Mouse (Mus musculus) CH12.LX (cell line): ENCODE measurements around the gene Itgal. TPM values are rescaled to one million over a fixed set of nuclear protein-coding genes. Genes with fewer than 3 reads are reported as not detected.

Experiments used
- DNase-seq: peaks from one replicate; pipeline ENCODE4 v3.0.0-alpha.2; 2013; ENCODE audit errors: extremely low read depth
- H3K27ac ChIP-seq: 2 replicates; pipeline ENCODE4 v1.5.1; 2012; ENCODE audit warnings: low read depth, mild to moderate bottlenecking, control low read depth, moderate library complexity; ENCODE audit not compliant: insufficient read depth
- H3K27me3 ChIP-seq: replicated peaks from 2 replicates; pipeline ENCODE3; 2012; ENCODE audit warnings: inconsistent platforms
- H3K36me3 ChIP-seq, 2 experiments: replicated peaks in 1 of 2; 2 replicates each; pipeline versions ENCODE3 to v1.6.1; 2012; ENCODE audit warnings: inconsistent platforms in 1 of 2, low read length in 1 of 2, mild to moderate bottlenecking in 1 of 2, mixed read lengths in 1 of 2, moderate library complexity in 1 of 2; ENCODE audit not compliant: control insufficient read depth in 1 of 2, insufficient read depth in 1 of 2
- H3K4me1 ChIP-seq, 2 experiments: 2 replicates each; pipeline ENCODE4 v1.6.1; 2012; ENCODE audit warnings: inconsistent platforms in 1 of 2, moderate library complexity in 1 of 2; ENCODE audit not compliant: insufficient read depth in 2 of 2, control insufficient read depth in 1 of 2
- H3K4me2 ChIP-seq: 2 replicates; pipeline ENCODE4 v1.6.1; 2012; ENCODE audit warnings: low read depth, mild to moderate bottlenecking, control low read depth; ENCODE audit not compliant: poor library complexity, insufficient read depth, severe bottlenecking
- H3K4me3 ChIP-seq, 3 experiments: fragments of 150-350 bp in 1 of 3; sonication (generic) in 1 of 3; replicated peaks in 1 of 3; 2 replicates each; pipeline versions ENCODE3 to v1.5.1; 2011 to 2012; ENCODE audit warnings: low read depth in 2 of 3, low read length in 2 of 3, mild to moderate bottlenecking in 2 of 3, moderate library complexity in 2 of 3, control low read depth in 1 of 3, improper control_type of control experiment in 1 of 3, inconsistent platforms in 1 of 3, mixed read lengths in 1 of 3; ENCODE audit not compliant: poor library complexity in 1 of 3
- H3K79me2 ChIP-seq: replicated peaks from 2 replicates; pipeline ENCODE4 v1.6.1; 2012; ENCODE audit warnings: mild to moderate bottlenecking, moderate library complexity; ENCODE audit not compliant: control insufficient read depth, poor library complexity, insufficient read depth, severe bottlenecking; ENCODE audit errors: extremely low read depth
- H3K9ac ChIP-seq: 2 replicates; pipeline ENCODE4 v1.6.1; 2012; ENCODE audit warnings: low read depth, mild to moderate bottlenecking, control low read depth, moderate library complexity; ENCODE audit not compliant: insufficient read depth
- H3K9me3 ChIP-seq: replicated peaks from 2 replicates; pipeline ENCODE3; 2012; ENCODE audit warnings: low read length, inconsistent platforms, mixed read lengths
- CHD1 ChIP-seq: IDR thresholded peaks from 2 replicates; pipeline ENCODE4 v1.6.1; 2012; ENCODE audit warnings: low read depth, low read length, improper control_type of control experiment, inconsistent platforms
- CTCF ChIP-seq, 2 experiments: IDR thresholded peaks in 1 of 2; conservative IDR thresholded peaks in 1 of 2; 2 replicates each; pipeline ENCODE4 v1.5.1; 2011 to 2012; ENCODE audit warnings: low read depth in 2 of 2, low read length in 2 of 2, improper control_type of control experiment in 1 of 2, inconsistent platforms in 1 of 2, mild to moderate bottlenecking in 1 of 2, moderate library complexity in 1 of 2
- E2F4 ChIP-seq: IDR thresholded peaks from 2 replicates; pipeline ENCODE4 v1.6.1; 2011; ENCODE audit warnings: low read depth, low read length, improper control_type of control experiment; ENCODE audit not compliant: insufficient replicate concordance
- ELF1 ChIP-seq: IDR thresholded peaks from 2 replicates; pipeline ENCODE4 v1.6.1; 2014; ENCODE audit warnings: low read depth, mild to moderate bottlenecking, inconsistent platforms, low read length, improper control_type of control experiment
- ETS1 ChIP-seq: conservative IDR thresholded peaks from 2 replicates; pipeline ENCODE4 v1.6.1; 2012; ENCODE audit warnings: low read depth, mild to moderate bottlenecking, inconsistent platforms, low read length, improper control_type of control experiment, moderate library complexity
- GABPA ChIP-seq: IDR thresholded peaks from 2 replicates; pipeline ENCODE4 v1.6.1; 2012; ENCODE audit warnings: low read depth, low read length, improper control_type of control experiment, inconsistent platforms; ENCODE audit not compliant: insufficient replicate concordance
- JUN ChIP-seq: IDR thresholded peaks from 2 replicates; pipeline ENCODE4 v1.6.1; 2011; ENCODE audit warnings: low read depth, mild to moderate bottlenecking, low read length, improper control_type of control experiment, moderate library complexity; ENCODE audit not compliant: insufficient read depth
- JUND ChIP-seq: conservative IDR thresholded peaks from 2 replicates; pipeline ENCODE4 v1.6.1; 2011; ENCODE audit warnings: low read depth, low read length, improper control_type of control experiment
- MAZ ChIP-seq: IDR thresholded peaks from 2 replicates; pipeline ENCODE4 v1.6.1; 2012; ENCODE audit warnings: low read depth, mild to moderate bottlenecking, inconsistent platforms, low read length, improper control_type of control experiment, moderate library complexity
- MEF2A ChIP-seq: IDR thresholded peaks from 2 replicates; pipeline ENCODE4 v1.6.1; 2014; ENCODE audit warnings: low read depth, mild to moderate bottlenecking, inconsistent platforms, low read length, improper control_type of control experiment, borderline replicate concordance
- MYC ChIP-seq: IDR thresholded peaks from 2 replicates; pipeline ENCODE4 v1.6.1; 2011; ENCODE audit warnings: low read depth, mild to moderate bottlenecking, improper control_type of control experiment, low read length
- POLR2AphosphoS2 ChIP-seq: IDR thresholded peaks from 2 replicates; pipeline ENCODE4 v1.6.1; 2011; ENCODE audit warnings: low read depth, low read length, improper control_type of control experiment
- SMC3 ChIP-seq: IDR thresholded peaks from 2 replicates; pipeline ENCODE4 v1.6.1; 2011; ENCODE audit warnings: low read depth, low read length, improper control_type of control experiment
- USF2 ChIP-seq: conservative IDR thresholded peaks from 2 replicates; pipeline ENCODE4 v1.6.1; 2011; ENCODE audit warnings: low read depth, low read length, improper control_type of control experiment
- ZC3H11A ChIP-seq: IDR thresholded peaks from 2 replicates; pipeline ENCODE4 v1.6.1; 2012; ENCODE audit warnings: low read depth, mild to moderate bottlenecking, inconsistent platforms, low read length, improper control_type of control experiment
- ZMIZ1 ChIP-seq: IDR thresholded peaks from 2 replicates; pipeline ENCODE4 v1.6.1; 2012; ENCODE audit warnings: low read depth, mild to moderate bottlenecking, inconsistent platforms, low read length, improper control_type of control experiment
- ZNF384 ChIP-seq: IDR thresholded peaks from 2 replicates; pipeline ENCODE4 v1.6.1; 2012; ENCODE audit warnings: low read depth, low read length, improper control_type of control experiment, inconsistent platforms
- dilution Hi-C: fragments of 300-500 bp; cut with MboI; formaldehyde crosslinking; loops from 2 replicates; pipeline ENCODE4 v1.14.3; 2020; ENCODE audit warnings: low sequenced_read_pairs; ENCODE audit not compliant: extremely low pct_unique_long_range_greater_than_20kb, extremely low pct_ligation_motif_present
- in situ Hi-C: fragments of 300-500 bp; cut with MboI; formaldehyde crosslinking; loops from 3 replicates; pipeline ENCODE4 v1.14.3; 2019; ENCODE audit warnings: low sequenced_read_pairs, low pct_ligation_motif_present, low pct_unique_long_range_greater_than_20kb, mixed read lengths
- polyA plus RNA-seq: library from polyadenylated mRNA; unstranded; fragments of >175 nt; gene quantifications from 2 replicates; pipeline ENCODE4 v1.2.1, GENCODE M21; 2012; ENCODE audit warnings: low read depth; ENCODE audit not compliant: insufficient read length
- total RNA-seq, 2 experiments: library from RNA; depleted of rRNA; stranded (reverse); fragments of 300-350 nt in 1 of 2; fragments of >200 nt in 1 of 2; gene quantifications; 2 replicates each; pipeline ENCODE4 v1.2.3; 2012 to 2014

Gene Itgal
- total and polyA plus RNA-seq, 3 experiments: 43.9 to 177 (median 69.0) TPM

DNA sequence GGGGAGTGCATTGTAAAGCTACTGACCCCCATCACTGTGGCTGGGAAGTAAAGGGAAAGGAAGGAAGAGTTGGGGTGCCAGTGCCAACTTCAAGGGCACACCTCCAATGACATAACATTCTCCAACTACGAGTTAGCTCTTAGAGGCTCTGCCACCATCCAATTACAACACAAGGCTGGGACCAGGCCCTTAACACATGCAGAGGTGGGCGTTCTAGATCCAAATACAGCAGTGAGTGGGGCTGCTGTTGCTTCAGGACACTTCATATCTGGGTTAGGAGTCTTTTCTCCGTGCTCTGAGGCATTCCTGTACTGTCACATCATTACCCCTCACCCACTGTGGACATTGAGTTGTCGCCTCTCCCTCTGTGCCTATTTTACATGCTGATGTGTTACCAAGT is 25.0 kb downstream of the Itgal start:
- in situ Hi-C loops (no loop called here), dilution Hi-C loops (no loop called here)
- no peak for TF ChIP-seq CHD1
- no peak for TF ChIP-seq GABPA
- no peak for TF ChIP-seq ETS1
- TF ChIP-seq ZC3H11A: no peak
- TF ChIP-seq JUN: no peak
- no peak for TF ChIP-seq E2F4
- TF ChIP-seq MYC: no peak
- Histone ChIP-seq H3K27ac (no peak overlapping the region), H3K36me3 (peaks cover 89 to 99% of the 10 kb centered on the region in 2 experiments), H3K4me3 (no peak overlapping the region), H3K27me3 (no peaks in the 10 kb centered on the region), H3K9me3 (no peaks in the 10 kb centered on the region), H3K9ac (no peak overlapping the region), H3K4me2 (no peak overlapping the region), H3K79me2 (no peaks in the 10 kb centered on the region), H3K4me1 (no peaks in the 10 kb centered on the region)
- DNase-seq: no peak

DNA sequence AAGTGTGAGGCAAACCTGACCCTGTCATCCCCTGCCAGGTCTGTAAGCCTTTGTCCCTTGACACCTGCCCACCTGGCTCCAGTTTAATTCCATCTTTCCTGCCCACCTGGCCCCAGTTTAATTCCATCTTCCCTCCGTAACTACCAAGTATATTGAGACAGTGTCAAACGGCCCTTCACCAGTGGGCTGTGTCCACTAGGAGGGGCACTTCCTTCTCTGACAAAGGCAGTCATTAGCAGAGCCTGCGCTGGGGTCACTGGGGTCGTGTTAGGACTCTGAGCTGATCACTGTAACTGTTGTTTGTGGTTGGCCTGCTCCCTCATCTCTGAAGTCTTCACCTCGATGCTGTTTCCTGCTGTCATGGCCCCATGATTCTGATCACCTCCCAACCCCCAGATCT is 26.0 kb downstream of the Itgal start:
- no peak for DNase-seq
- in situ Hi-C loops: no loop called here
- no peak overlapping the region for H3K9ac ChIP-seq
- H3K9me3 ChIP-seq: no peaks in the 10 kb centered on the region
- H3K79me2 ChIP-seq: no peaks in the 10 kb centered on the region
- TF ChIP-seq ZMIZ1: no peak
- peak in 1 of 2 experiments; percentile 45; a peak in 2 of 4 replicates for TF ChIP-seq CTCF (conservative IDR thresholded peaks at IDR 0.05 in 1 of 2, IDR thresholded peaks at IDR 0.05 in 1 of 2; ENCODE audit: low read depth in 2 of 2, low read length in 2 of 2)
- TF ChIP-seq, all 38 proteins: peak for 1
- Histone ChIP-seq H3K4me1 (no peaks in the 10 kb centered on the region), H3K4me2 (no peak overlapping the region), H3K4me3 (no peak overlapping the region), H3K36me3 (peaks cover 85 to 97% of the 10 kb centered on the region in 2 experiments), H3K27ac (no peak overlapping the region), H3K27me3 (no peaks in the 10 kb centered on the region)
- dilution Hi-C loops: no loop called here

DNA sequence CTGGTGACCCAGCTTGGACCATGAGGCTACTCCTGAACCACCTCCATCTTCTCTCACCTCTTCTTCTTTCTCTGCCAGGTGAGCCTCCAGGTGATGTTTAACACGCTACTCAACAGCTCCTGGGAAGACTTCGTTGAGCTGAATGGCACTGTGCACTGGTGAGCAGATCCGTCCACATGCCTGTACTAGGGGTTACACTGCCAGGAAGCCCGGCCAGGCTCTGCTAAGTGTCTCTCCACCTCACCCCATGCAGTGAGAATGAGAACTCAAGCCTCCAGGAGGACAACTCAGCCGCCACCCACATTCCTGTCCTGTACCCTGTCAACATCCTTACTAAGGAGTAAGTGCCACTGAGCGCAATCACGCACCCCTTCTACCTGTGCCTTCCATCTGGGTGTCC is 28.9 kb downstream of the Itgal start:
- H3K79me2 ChIP-seq: no peaks in the 10 kb centered on the region
- no peak overlapping the region for H3K4me2 ChIP-seq
- no peak for DNase-seq
- dilution Hi-C loops (no loop called here), in situ Hi-C loops (no loop called here)
- peaks cover 85 to 97% of the 10 kb centered on the region in 2 experiments for H3K36me3 ChIP-seq
- H3K4me1 ChIP-seq: no peaks in the 10 kb centered on the region
- H3K4me3 ChIP-seq: no peak overlapping the region
- no peak overlapping the region for H3K9ac ChIP-seq
- no peak overlapping the region for H3K27ac ChIP-seq
- no peaks in the 10 kb centered on the region for H3K9me3 ChIP-seq
- no peaks in the 10 kb centered on the region for H3K27me3 ChIP-seq
- no peak for TF ChIP-seq ETS1
- no peak for TF ChIP-seq MEF2A
- no peak for TF ChIP-seq ZC3H11A
- no peak for TF ChIP-seq USF2
- no peak for TF ChIP-seq SMC3
- no peak for TF ChIP-seq ZNF384
- TF ChIP-seq JUND: no peak
- no peak for TF ChIP-seq JUN
- no peak for TF ChIP-seq POLR2AphosphoS2
- TF ChIP-seq MAZ: no peak
- TF ChIP-seq ELF1: no peak
- no peak for TF ChIP-seq E2F4
- TF ChIP-seq CTCF (conservative IDR thresholded peaks at IDR 0.05 in 1 of 2, IDR thresholded peaks at IDR 0.05 in 1 of 2; ENCODE audit: low read depth in 2 of 2, low read length in 2 of 2): no peak
